Mouse (Mus musculus): ENCODE measurements around the gene Prex1. TPM values are rescaled to one million over a fixed set of nuclear protein-coding genes. Genes with fewer than 3 reads are reported as not detected.

The Prex1 gene
- polyA plus RNA-seq, 1 experiment from 2014 or later, result 29.7 TPM

DNA sequence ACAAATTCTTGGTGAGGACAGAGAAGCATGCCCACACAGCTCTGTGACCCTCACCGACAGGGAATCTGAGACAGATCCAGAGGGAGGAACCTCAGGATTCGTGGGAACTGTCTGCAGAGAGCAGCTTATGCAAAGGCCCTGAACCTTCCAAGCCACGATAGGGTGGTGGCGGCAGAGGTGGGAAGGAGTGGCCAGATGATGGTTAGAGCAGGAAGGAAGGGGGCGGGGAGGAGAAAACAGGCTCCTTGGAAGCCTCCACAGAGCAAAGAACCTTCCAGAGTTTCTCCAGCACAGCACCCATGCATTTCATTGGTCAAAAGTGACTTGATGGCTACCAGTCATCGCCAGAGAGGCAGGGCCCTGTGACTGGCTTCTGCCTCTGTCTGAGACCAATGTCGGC, 151.9 kb downstream of the Prex1 start:
- Histone ChIP-seq H3K9ac (ENCODE audit: low read length) (no peak overlapping the region), H3K4me2 (ENCODE audit: low read depth, low read length, severe bottlenecking) (no peak overlapping the region), H3K4me1 (replicated peaks; ENCODE audit: control insufficient read depth, insufficient read depth, low read length) (peaks cover 2% of the 10 kb centered on the region; the same call in 1 of the 2 replicates), H3K27me3 (ENCODE audit: control insufficient read depth, insufficient read depth, low read length) (no peaks in the 10 kb centered on the region), H3K27ac (ENCODE audit: low read depth, low read length) (no peak overlapping the region), H3K9me3 (ENCODE audit: control insufficient read depth, low read length) (no peaks in the 10 kb centered on the region), H3K36me3 (ENCODE audit: control insufficient read depth, insufficient read depth, low read length) (no peaks in the 10 kb centered on the region), H3K4me3 (ENCODE audit: low read depth, low read length) (no peak overlapping the region)
- no peak for ATAC-seq (replicated peaks; ENCODE audit: low FRiP score)
- 76% methylated on average over 7 of the region's 7 CpGs for WGBS
- no peak for DNase-seq (ENCODE audit: low spot score)

DNA sequence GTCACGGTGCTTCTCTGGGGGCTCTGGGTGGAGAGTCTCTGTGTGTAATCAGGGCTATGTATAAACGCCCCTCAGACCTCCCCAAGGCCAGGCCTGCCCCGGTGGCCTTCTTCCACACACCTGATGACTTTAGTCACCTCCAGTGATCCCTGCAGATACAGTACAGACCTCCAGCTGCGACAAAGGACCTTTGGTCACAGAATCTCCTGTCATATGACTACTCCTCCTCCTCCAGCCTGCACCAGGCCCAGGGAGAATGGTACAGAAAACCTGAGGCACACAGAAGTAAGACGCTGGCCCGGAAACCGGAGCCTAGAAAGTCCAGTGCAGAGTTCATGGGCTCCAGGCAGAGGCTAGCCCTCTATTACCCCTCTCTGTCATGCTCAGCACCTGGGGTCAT, 152.8 kb downstream of the Prex1 start:
- no peaks in the 10 kb centered on the region for H3K36me3 ChIP-seq (ENCODE audit: control insufficient read depth, insufficient read depth, low read length)
- WGBS, result 90% methylated on average over 7 of the region's 7 CpGs
- H3K27ac ChIP-seq (ENCODE audit: low read depth, low read length), result no peak overlapping the region

DNA sequence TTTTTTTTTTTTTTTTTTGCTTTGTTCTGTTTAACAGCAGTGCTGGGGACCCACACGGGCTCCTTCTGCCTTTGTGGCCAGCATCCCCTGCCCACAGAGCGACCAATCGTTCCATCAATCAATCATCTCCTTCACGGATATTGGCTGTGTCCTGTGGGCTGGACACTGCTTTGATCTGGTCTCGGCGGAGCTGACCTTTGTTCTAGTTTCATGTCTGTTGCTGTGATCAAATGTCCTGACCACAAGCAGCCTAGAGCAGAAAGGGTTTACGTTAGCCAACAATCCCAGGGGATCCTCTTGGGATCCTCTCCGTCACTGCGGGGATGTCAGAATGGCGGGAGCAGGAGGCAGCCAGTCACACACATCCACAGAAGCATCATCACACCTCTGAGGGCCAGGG, 154.1 kb downstream of the Prex1 start:
- Histone ChIP-seq H3K4me2 (ENCODE audit: low read depth, low read length, severe bottlenecking) (no peak overlapping the region), H3K27ac (ENCODE audit: low read depth, low read length) (no peak overlapping the region), H3K9ac (ENCODE audit: low read length) (0 out of 2 replicates have a peak overlapping the region, but pooled peaks have one; percentile 9), H3K4me3 (ENCODE audit: low read depth, low read length) (no peak overlapping the region), H3K4me1 (replicated peaks; ENCODE audit: control insufficient read depth, insufficient read depth, low read length) (peaks cover 2% of the 10 kb centered on the region; the same call in 1 of the 2 replicates), H3K9me3 (ENCODE audit: control insufficient read depth, low read length) (no peaks in the 10 kb centered on the region), H3K27me3 (ENCODE audit: control insufficient read depth, insufficient read depth, low read length) (no peaks in the 10 kb centered on the region), H3K36me3 (ENCODE audit: control insufficient read depth, insufficient read depth, low read length) (no peaks in the 10 kb centered on the region)
- no peak for DNase-seq (ENCODE audit: low spot score)
- 27% methylated on average over 10 of the region's 10 CpGs for WGBS
- no peak for ATAC-seq (replicated peaks; ENCODE audit: low FRiP score)

More for the DNA sequence above, 152.8 kb downstream of the Prex1 start:
- no peak for DNase-seq (ENCODE audit: low spot score)
- Histone ChIP-seq H3K4me3 (ENCODE audit: low read depth, low read length) (no peak overlapping the region), H3K27me3 (ENCODE audit: control insufficient read depth, insufficient read depth, low read length) (no peaks in the 10 kb centered on the region), H3K4me2 (ENCODE audit: low read depth, low read length, severe bottlenecking) (no peak overlapping the region), H3K9ac (ENCODE audit: low read length) (no peak overlapping the region), H3K9me3 (ENCODE audit: control insufficient read depth, low read length) (no peaks in the 10 kb centered on the region), H3K4me1 (replicated peaks; ENCODE audit: control insufficient read depth, insufficient read depth, low read length) (peaks cover 2% of the 10 kb centered on the region; the same call in 1 of the 2 replicates)
- no peak for ATAC-seq (replicated peaks; ENCODE audit: low FRiP score)

DNA sequence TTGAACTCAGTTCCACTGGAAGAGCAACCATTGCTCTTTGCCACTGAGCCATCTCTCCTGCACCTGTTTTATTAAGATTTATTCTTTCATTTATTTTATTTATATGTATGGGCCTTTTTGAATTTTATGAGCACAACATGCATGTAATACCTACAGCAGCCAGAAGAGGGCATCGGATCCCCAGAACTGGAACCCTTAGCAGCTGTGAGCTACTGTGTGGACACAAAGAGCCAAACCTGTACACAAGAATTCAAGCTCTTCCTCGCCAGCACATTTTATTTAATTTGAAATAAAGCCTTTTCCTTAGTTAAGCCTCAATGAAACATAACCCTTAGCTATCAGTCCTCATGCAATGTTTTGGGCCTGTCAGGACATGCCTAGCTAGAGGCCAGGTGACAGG, 158.1 kb downstream of the Prex1 start:
- Histone ChIP-seq H3K4me1 (replicated peaks; ENCODE audit: control insufficient read depth, insufficient read depth, low read length) (peaks cover 11% of the 10 kb centered on the region), H3K4me3 (ENCODE audit: low read depth, low read length) (no peak overlapping the region), H3K27ac (ENCODE audit: low read depth, low read length) (no peak overlapping the region), H3K4me2 (ENCODE audit: low read depth, low read length, severe bottlenecking) (no peak overlapping the region), H3K9ac (ENCODE audit: low read length) (no peak overlapping the region), H3K27me3 (ENCODE audit: control insufficient read depth, insufficient read depth, low read length) (no peaks in the 10 kb centered on the region), H3K36me3 (ENCODE audit: control insufficient read depth, insufficient read depth, low read length) (no peaks in the 10 kb centered on the region), H3K9me3 (ENCODE audit: control insufficient read depth, low read length) (no peaks in the 10 kb centered on the region)
- WGBS, result 56% methylated on average over 2 of the region's 2 CpGs
- DNase-seq (ENCODE audit: low spot score) (peak; percentile 73), ATAC-seq (replicated peaks; ENCODE audit: low FRiP score) (no peak)

DNA sequence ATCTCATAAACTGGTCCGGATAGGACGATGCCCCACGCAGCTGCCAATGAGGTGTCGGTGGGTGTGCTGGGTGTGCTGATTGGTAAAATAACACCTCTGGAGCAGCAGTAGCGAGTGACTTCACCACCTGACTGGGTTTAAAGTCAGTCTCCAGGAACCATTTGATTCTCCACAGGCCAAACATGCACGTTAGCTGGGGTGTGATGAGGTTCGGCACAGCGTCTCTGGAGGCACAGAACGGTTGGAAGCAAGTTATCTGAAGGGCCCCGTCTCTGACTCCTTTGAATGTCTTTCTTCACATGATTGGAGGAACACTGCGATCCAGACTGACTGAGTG, 159.5 kb downstream of the Prex1 start:
- DNase-seq (ENCODE audit: low spot score) (no peak), ATAC-seq (replicated peaks; ENCODE audit: low FRiP score) (no peak)
- Histone ChIP-seq H3K27ac (ENCODE audit: low read depth, low read length) (0 out of 2 replicates have a peak overlapping the region, but pooled peaks have one; percentile 12), H3K4me3 (ENCODE audit: low read depth, low read length) (no peak overlapping the region), H3K9ac (ENCODE audit: low read length) (no peak overlapping the region), H3K27me3 (ENCODE audit: control insufficient read depth, insufficient read depth, low read length) (no peaks in the 10 kb centered on the region), H3K4me2 (ENCODE audit: low read depth, low read length, severe bottlenecking) (no peak overlapping the region), H3K36me3 (ENCODE audit: control insufficient read depth, insufficient read depth, low read length) (no peaks in the 10 kb centered on the region), H3K9me3 (ENCODE audit: control insufficient read depth, low read length) (no peaks in the 10 kb centered on the region), H3K4me1 (replicated peaks; ENCODE audit: control insufficient read depth, insufficient read depth, low read length) (peaks cover 9% of the 10 kb centered on the region)
- WGBS, result 80% methylated on average over 11 of the region's 11 CpGs

DNA sequence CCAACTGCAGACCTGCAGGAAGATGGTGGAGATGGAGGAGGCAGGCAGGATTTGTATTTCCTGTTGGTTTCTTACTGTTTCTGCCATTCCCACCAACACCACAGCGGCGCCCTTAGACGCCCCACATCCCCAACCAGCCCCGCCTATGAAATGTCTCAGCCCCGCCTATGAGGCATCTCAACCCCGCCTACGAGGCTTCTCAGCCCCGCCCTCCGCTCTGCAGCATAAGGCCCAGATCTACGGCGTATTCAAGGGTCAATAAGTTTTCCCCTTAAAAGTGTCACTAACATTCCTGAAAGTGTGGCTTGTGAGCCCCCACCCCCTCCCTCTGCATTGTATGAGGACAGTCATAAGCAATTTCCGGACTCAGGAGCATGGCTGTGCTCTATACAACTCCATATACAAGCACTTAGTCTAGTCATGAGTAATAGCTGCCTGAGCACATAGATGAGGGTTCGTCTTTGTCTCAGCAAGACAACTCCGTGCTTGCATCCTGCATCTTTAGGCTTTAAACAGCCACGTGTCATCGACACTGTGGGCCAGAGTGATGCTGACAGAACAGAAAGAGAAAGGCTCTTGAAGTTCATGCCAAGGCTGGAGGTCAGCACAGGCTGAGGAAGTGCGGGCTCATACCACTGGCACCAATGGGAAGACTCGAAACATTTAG, 160.0 kb downstream of the Prex1 start:
- 0 out of 2 replicates have a peak, but pooled peaks have one; percentile 17 for ATAC-seq (replicated peaks; ENCODE audit: low FRiP score)
- WGBS, result 37% methylated on average over 18 of the region's 18 CpGs
- peak; percentile 71 for DNase-seq (ENCODE audit: low spot score)
- no peak overlapping the region for H3K9ac ChIP-seq (ENCODE audit: low read length)
- no peaks in the 10 kb centered on the region for H3K9me3 ChIP-seq (ENCODE audit: control insufficient read depth, low read length)
- H3K4me1 ChIP-seq (replicated peaks; ENCODE audit: control insufficient read depth, insufficient read depth, low read length), result peaks cover 9% of the 10 kb centered on the region
- H3K27me3 ChIP-seq (ENCODE audit: control insufficient read depth, insufficient read depth, low read length), result no peaks in the 10 kb centered on the region
- H3K36me3 ChIP-seq (ENCODE audit: control insufficient read depth, insufficient read depth, low read length), result no peaks in the 10 kb centered on the region
- H3K27ac ChIP-seq (ENCODE audit: low read depth, low read length), result no peak overlapping the region
- no peak overlapping the region for H3K4me3 ChIP-seq (ENCODE audit: low read depth, low read length)
- no peak overlapping the region for H3K4me2 ChIP-seq (ENCODE audit: low read depth, low read length, severe bottlenecking)

DNA sequence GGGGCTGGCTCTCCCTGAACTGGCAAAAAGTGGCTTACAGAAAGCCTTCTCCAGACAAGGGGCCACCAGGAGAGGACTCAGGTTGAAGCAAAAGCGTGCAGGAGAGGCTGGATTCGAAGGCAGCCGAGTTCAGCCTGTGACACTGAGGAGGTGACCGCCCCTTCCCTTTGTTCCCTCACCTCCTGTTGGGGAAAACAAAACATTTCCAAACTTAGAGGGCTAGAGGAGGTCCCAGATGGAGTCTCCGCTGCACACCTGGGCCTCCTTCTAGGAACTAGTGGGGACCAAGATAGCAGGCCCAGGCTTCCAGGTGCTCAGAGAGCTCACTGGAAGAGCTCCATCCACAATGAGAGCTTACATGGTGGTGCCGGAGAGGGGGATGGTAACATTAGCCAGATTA, 161.0 kb downstream of the Prex1 start:
- WGBS, result 19% methylated on average over 6 of the region's 6 CpGs
- peaks cover 9% of the 10 kb centered on the region for H3K4me1 ChIP-seq (replicated peaks; ENCODE audit: control insufficient read depth, insufficient read depth, low read length)
- DNase-seq (ENCODE audit: low spot score) (no peak), ATAC-seq (replicated peaks; ENCODE audit: low FRiP score) (no peak)
- H3K4me2 ChIP-seq (ENCODE audit: low read depth, low read length, severe bottlenecking), result no peak overlapping the region
- no peak overlapping the region for H3K4me3 ChIP-seq (ENCODE audit: low read depth, low read length)
- H3K9ac ChIP-seq (ENCODE audit: low read length), result no peak overlapping the region
- H3K36me3 ChIP-seq (ENCODE audit: control insufficient read depth, insufficient read depth, low read length), result no peaks in the 10 kb centered on the region
- H3K9me3 ChIP-seq (ENCODE audit: control insufficient read depth, low read length), result no peaks in the 10 kb centered on the region
- no peak overlapping the region for H3K27ac ChIP-seq (ENCODE audit: low read depth, low read length)
- no peaks in the 10 kb centered on the region for H3K27me3 ChIP-seq (ENCODE audit: control insufficient read depth, insufficient read depth, low read length)

DNA sequence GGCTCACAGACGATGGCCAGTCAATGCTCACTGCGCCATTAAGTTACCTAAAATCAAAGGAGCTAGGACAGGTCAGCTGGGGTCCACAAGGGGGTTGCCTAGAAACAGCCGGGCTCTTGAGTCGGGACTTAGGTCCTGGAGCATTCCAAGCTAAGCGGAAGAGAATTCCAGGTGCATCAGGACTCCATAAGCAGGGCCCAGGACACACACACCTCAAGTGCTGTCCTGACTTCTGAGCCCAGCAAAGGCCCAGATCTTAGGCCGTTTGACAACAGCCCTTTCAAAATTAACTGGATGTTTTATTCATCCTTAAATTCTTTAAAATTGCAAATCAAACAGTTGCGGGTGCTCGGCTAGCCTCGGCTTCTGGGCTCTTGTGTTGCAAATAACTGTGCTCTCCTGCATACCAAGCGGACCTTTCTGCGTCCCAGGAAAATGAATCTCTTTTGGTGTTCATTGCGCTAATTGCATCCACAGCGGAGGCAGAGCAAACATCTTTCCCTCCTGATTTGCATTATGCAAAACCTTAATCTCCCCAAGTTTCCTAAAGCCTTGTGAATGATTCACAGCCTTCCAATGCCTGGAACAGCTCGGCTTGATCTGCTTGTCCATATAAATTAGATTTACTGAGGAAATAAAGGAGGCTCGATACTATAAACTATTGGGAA, 161.7 kb downstream of the Prex1 start:
- Histone ChIP-seq H3K4me2 (ENCODE audit: low read depth, low read length, severe bottlenecking) (no peak overlapping the region), H3K4me3 (ENCODE audit: low read depth, low read length) (no peak overlapping the region), H3K27ac (ENCODE audit: low read depth, low read length) (no peak overlapping the region), H3K36me3 (ENCODE audit: control insufficient read depth, insufficient read depth, low read length) (no peaks in the 10 kb centered on the region), H3K27me3 (ENCODE audit: control insufficient read depth, insufficient read depth, low read length) (no peaks in the 10 kb centered on the region), H3K9me3 (ENCODE audit: control insufficient read depth, low read length) (no peaks in the 10 kb centered on the region), H3K9ac (ENCODE audit: low read length) (no peak overlapping the region), H3K4me1 (replicated peaks; ENCODE audit: control insufficient read depth, insufficient read depth, low read length) (peaks cover 9% of the 10 kb centered on the region)
- ATAC-seq (replicated peaks; ENCODE audit: low FRiP score), result 0 out of 2 replicates have a peak, but pooled peaks have one; percentile 6
- 31% methylated on average over 15 of the region's 15 CpGs for WGBS
- no peak for DNase-seq (ENCODE audit: low spot score)

DNA sequence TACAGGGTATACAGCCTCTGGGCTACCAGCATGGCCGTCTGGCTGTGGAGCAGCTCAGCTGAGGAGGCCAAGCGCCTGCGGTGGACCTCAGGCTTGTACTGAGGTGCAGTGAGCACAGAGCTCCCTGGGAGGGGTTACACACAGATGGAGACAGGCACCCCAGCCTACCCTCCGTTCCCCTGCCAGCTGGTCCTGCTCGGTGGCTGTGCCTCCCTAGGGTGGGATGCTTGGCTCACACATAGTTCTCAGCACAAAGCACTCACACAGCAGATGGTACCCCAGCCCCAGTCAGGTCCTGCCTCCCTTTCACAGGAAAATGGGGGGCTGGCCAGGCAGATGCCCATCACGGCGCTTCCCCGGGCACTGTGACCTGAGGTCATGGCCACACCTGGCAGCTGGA, 163.8 kb downstream of the Prex1 start:
- no peaks in the 10 kb centered on the region for H3K27me3 ChIP-seq (ENCODE audit: control insufficient read depth, insufficient read depth, low read length)
- no peak overlapping the region for H3K27ac ChIP-seq (ENCODE audit: low read depth, low read length)
- no peak overlapping the region for H3K4me2 ChIP-seq (ENCODE audit: low read depth, low read length, severe bottlenecking)
- H3K4me3 ChIP-seq (ENCODE audit: low read depth, low read length), result no peak overlapping the region
- no peaks in the 10 kb centered on the region for H3K36me3 ChIP-seq (ENCODE audit: control insufficient read depth, insufficient read depth, low read length)
- DNase-seq (ENCODE audit: low spot score), result no peak
- H3K9ac ChIP-seq (ENCODE audit: low read length), result peak overlapping the region; percentile 23; the same call in 1 of the 2 replicates
- H3K9me3 ChIP-seq (ENCODE audit: control insufficient read depth, low read length), result no peaks in the 10 kb centered on the region
- peak; percentile 32 for ATAC-seq (replicated peaks; ENCODE audit: low FRiP score)
- WGBS, result 86% methylated on average over 8 of the region's 8 CpGs
- peaks cover 9% of the 10 kb centered on the region for H3K4me1 ChIP-seq (replicated peaks; ENCODE audit: control insufficient read depth, insufficient read depth, low read length)

Measured in forebrain, embryonic 11.5 days (tissue).